Mouse (Mus musculus) stomach, embryonic 14.5 days (tissue): Measurements from ENCODE around the gene Mterf1b. TPM values are rescaled to one million over a fixed set of nuclear protein-coding genes. Genes with fewer than 3 reads are reported as not detected.
"Not testable (repeated sequence)": the region's sequence is repeated elsewhere in the genome, so short reads cannot be mapped to it uniquely, and the experiment has no call there.

ENCODE experiments used
- ATAC-seq: fragments of 200-750 bp; cut with Nextera tagmentation; 2 replicates; pipeline ENCODE4 v1.8.0; 2017; ENCODE audit warnings: low read depth, moderate TSS enrichment; ENCODE audit not compliant: insufficient number of reproducible peaks, insufficient read depth, low FRiP score
- H3K27ac ChIP-seq: fragments of 300-500 bp; sonication (generic); 2 replicates; pipeline ENCODE4 v1.5.1; 2014; ENCODE audit warnings: mild to moderate bottlenecking, low read length, moderate library complexity, mixed read lengths
- H3K27me3 ChIP-seq: fragments of 300-500 bp; sonication (generic); 2 replicates; pipeline ENCODE4 v1.6.1; 2014; ENCODE audit warnings: low read length, control low read depth, mixed read lengths; ENCODE audit not compliant: control insufficient read depth, insufficient read depth
- H3K36me3 ChIP-seq: fragments of 300-500 bp; sonication (generic); 2 replicates; pipeline ENCODE4 v1.6.1; 2014; ENCODE audit warnings: mild to moderate bottlenecking, control low read depth, low read length, moderate library complexity, mixed read lengths; ENCODE audit not compliant: control insufficient read depth, insufficient read depth
- H3K4me1 ChIP-seq: fragments of 300-500 bp; sonication (generic); 2 replicates; pipeline ENCODE4 v1.6.1; 2014; ENCODE audit warnings: low read length, control low read depth, mixed read lengths; ENCODE audit not compliant: control insufficient read depth, insufficient read depth
- H3K4me2 ChIP-seq: fragments of 300-500 bp; sonication (generic); replicated peaks from 2 replicates; pipeline ENCODE4 v1.6.1; 2014; ENCODE audit warnings: low read depth, low read length, control low read depth
- H3K4me3 ChIP-seq: fragments of 300-500 bp; sonication (generic); 2 replicates; pipeline ENCODE4 v1.5.1; 2014; ENCODE audit warnings: low read depth, low read length, control low read depth
- H3K9ac ChIP-seq: fragments of 300-500 bp; sonication (generic); replicated peaks from 2 replicates; pipeline ENCODE4 v1.6.1; 2014; ENCODE audit warnings: low read depth, mild to moderate bottlenecking, control low read depth, low read length, moderate library complexity, mixed read lengths
- H3K9me3 ChIP-seq: fragments of 300-500 bp; sonication (generic); 2 replicates; pipeline ENCODE4 v1.6.1; 2016; ENCODE audit warnings: low read depth, low read length, control low read depth; ENCODE audit not compliant: control insufficient read depth
- WGBS: fragments of 180-500 bp; shearing (Covaris S2); extraction: QIAGEN DNeasy Blood & Tissue Kit; methylation state at CpG from one replicate; pipeline ENCODE4 v1.1.7; 2014; 5-methylcytosine and 5-hydroxymethylcytosine counted together
- polyA plus RNA-seq: library from polyadenylated mRNA; unstranded; fragments of >200 nt; fragmentation: Nextera tagmentation; extraction: Ambion mirVana; gene quantifications from 2 replicates; pipeline ENCODE4 v1.2.1, GENCODE M21; 2014

Mterf1b gene
- polyA plus RNA-seq, 1 experiment from 2014 or later, result 3.6 TPM

GRCm38 (mm10) chr5:4186815-4187214 is 5.4 kb upstream of the Mterf1b start:
- H3K27ac ChIP-seq, result no peak overlapping the region
- no peaks in the 10 kb centered on the region for H3K36me3 ChIP-seq
- H3K4me1 ChIP-seq, result no peaks in the 10 kb centered on the region
- H3K4me2 ChIP-seq, result no peak overlapping the region
- H3K27me3 ChIP-seq, result no peaks in the 10 kb centered on the region
- 66% methylated on average over 4 of the region's 4 CpGs for WGBS
- no peak overlapping the region for H3K4me3 ChIP-seq
- peaks cover 2% of the 10 kb centered on the region; the same call in 1 of the 2 replicates for H3K9me3 ChIP-seq
- no peak for ATAC-seq
- no peak overlapping the region for H3K9ac ChIP-seq

DNA sequence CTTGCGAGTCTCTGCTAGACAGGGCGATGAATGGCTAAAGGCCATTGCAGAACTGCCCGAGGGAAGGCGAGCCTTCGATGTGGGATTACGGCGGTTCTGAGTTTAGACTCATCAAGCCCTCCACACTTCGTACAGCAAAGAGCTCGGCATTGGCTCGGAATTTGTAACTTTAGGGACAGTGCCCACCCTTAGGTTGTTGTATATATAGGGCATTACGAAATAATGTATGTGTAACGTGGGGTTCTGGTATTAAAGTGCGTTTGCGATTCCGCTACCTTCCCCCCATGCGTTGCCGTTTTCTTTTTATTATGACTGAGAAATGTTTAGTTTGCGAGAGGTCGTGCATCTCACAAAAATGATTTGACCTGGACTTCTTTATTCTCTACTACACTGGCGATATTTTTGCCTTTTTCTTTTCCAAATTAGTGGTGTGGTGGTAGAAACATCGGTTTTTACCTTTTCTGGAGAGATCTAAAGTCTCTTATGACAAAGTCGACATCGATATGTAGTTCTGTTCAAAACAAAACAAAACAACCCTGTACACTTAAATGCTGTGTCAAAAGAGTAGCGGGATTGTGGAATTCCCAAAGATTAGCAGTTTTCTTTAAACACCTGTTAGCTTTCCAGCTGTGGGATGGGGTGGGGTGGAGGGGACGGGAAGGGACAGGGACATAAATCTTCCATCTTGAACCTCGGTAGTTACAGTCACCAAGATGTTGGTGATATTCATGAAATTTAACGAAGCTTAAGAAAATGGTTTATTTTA is 497 bp downstream of the Mterf1b start:
- Histone ChIP-seq H3K4me3 (peak overlapping the region; percentile 36), H3K4me2 (peak overlapping the region; percentile 69)
- not testable (repeated sequence) for H3K27ac ChIP-seq, H3K27me3 ChIP-seq, ATAC-seq, H3K9me3 ChIP-seq, H3K4me1 ChIP-seq, H3K9ac ChIP-seq, H3K36me3 ChIP-seq
- 6% methylated on average over 12 of the region's 27 CpGs for WGBS

DNA sequence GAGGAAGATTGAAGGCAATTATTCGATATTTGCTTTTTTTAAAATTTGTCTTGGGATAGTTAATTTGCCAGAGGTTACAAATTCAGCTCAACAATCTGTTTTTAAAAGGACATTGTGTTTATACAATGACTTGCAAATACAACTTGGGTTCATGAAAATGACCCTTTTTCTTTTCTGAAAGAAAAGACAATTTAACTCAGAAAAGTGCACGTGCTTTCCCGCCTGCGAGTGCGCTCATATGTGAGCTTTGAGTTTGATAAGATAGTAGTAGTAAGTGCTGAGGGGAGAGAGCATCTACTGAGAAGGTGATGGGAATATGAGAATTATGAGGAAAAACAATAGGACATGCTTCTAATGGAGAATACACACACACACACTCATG is 1.1 kb downstream of the Mterf1b start:
- Histone ChIP-seq H3K9me3 (peaks cover 2% of the 10 kb centered on the region; the same call in 1 of the 2 replicates), H3K36me3 (no peaks in the 10 kb centered on the region), H3K27ac (no peak overlapping the region), H3K4me3 (peak overlapping the region; percentile 36), H3K9ac (no peak overlapping the region), H3K4me2 (peak overlapping the region; percentile 69), H3K4me1 (no peaks in the 10 kb centered on the region), H3K27me3 (no peaks in the 10 kb centered on the region)
- WGBS, result 72% methylated on average over 5 of the region's 5 CpGs
- no peak for ATAC-seq

GRCm38 (mm10) chr5:4194166-4194565 is 2.0 kb downstream of the Mterf1b start:
- 73% methylated on average over 1 of the region's 1 CpGs for WGBS

DNA sequence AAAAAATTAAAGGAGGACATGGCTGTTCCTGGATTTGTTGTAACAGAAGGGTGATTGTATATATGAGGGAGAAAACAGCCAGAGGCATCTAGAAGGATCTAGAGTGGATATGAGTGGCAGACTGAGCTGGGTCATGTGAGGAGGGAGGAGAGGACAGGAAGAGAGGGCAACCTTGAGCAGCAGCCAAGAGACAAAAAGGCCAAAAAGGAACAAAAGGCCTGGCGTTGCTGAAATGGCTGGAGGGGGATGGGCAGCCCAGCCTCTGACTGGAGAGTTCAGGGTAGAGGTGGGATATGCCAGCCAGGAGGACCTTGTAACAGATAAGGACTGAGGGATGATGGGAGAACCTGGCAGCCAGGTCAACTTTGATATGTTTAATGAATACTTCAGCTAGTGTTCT is 2.9 kb downstream of the Mterf1b start:
- no peaks in the 10 kb centered on the region for H3K36me3 ChIP-seq
- no peaks in the 10 kb centered on the region for H3K4me1 ChIP-seq
- H3K27me3 ChIP-seq, result no peaks in the 10 kb centered on the region
- H3K9me3 ChIP-seq, result peaks cover 2% of the 10 kb centered on the region; the same call in 1 of the 2 replicates
- no peak overlapping the region for H3K9ac ChIP-seq
- H3K4me3 ChIP-seq, result no peak overlapping the region
- no peak overlapping the region for H3K27ac ChIP-seq
- no peak overlapping the region for H3K4me2 ChIP-seq
- WGBS, result 61% methylated on average over 1 of the region's 1 CpGs
- ATAC-seq, result no peak

More at GRCm38 (mm10) chr5:4194166-4194565, 2.0 kb downstream of the Mterf1b start:
- no peak overlapping the region for H3K4me3 ChIP-seq
- no peaks in the 10 kb centered on the region for H3K36me3 ChIP-seq
- H3K4me1 ChIP-seq, result no peaks in the 10 kb centered on the region
- peaks cover 2% of the 10 kb centered on the region; the same call in 1 of the 2 replicates for H3K9me3 ChIP-seq
- no peak for ATAC-seq
- no peak overlapping the region for H3K27ac ChIP-seq
- H3K4me2 ChIP-seq, result no peak overlapping the region
- no peak overlapping the region for H3K9ac ChIP-seq
- no peaks in the 10 kb centered on the region for H3K27me3 ChIP-seq

- H3K4me3 ChIP-seq, result no peak overlapping the region
- H3K9me3 ChIP-seq, result no peaks in the 10 kb centered on the region
- H3K27me3 ChIP-seq, result no peaks in the 10 kb centered on the region
- H3K9ac ChIP-seq, result no peak overlapping the region
- no peaks in the 10 kb centered on the region for H3K36me3 ChIP-seq
- no peak overlapping the region for H3K4me2 ChIP-seq
- ATAC-seq, result no peak
- no peak overlapping the region for H3K27ac ChIP-seq
- no peaks in the 10 kb centered on the region for H3K4me1 ChIP-seq
These were observed 9.2 kb downstream of the Mterf1b start for GRCm38 (mm10) chr5:4201368-4201767.

GRCm38 (mm10) chr5:4202276-4202810 is 10.2 kb downstream of the Mterf1b start:
- not testable (repeated sequence) for H3K36me3 ChIP-seq, H3K27ac ChIP-seq, H3K4me1 ChIP-seq, ATAC-seq, H3K4me3 ChIP-seq, H3K9ac ChIP-seq, H3K4me2 ChIP-seq, H3K27me3 ChIP-seq, H3K9me3 ChIP-seq
- 95% methylated on average over 19 of the region's 19 CpGs for WGBS

DNA sequence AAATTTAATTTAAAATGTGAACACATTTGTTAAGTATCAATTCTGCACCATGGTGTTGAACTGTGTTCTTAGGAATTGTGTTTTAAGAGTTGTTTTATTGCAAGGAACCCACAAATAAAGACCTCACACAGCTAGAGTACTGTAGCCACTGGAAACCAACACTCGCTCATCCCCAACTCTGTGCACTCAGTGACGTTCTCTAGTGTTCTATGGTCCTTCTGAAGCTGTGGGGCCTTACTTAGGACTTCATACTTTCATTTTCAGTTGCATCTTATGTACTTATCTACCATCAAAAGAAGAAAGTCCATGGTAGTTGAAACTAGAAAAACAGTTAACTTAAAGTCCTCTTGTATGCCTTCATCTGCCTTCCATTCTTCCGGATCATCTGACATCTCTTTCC is 17.9 kb downstream of the Mterf1b start:
- H3K27ac ChIP-seq, H3K4me1 ChIP-seq, H3K4me2 ChIP-seq, H3K36me3 ChIP-seq, H3K9ac ChIP-seq, ATAC-seq, H3K9me3 ChIP-seq, H3K27me3 ChIP-seq, H3K4me3 ChIP-seq: not testable (repeated sequence)
- WGBS, result 88% methylated on average over 2 of the region's 3 CpGs
